Comparison of ENCODE assay signal across 9 mouse cellular contexts in the genomic region with DNA sequence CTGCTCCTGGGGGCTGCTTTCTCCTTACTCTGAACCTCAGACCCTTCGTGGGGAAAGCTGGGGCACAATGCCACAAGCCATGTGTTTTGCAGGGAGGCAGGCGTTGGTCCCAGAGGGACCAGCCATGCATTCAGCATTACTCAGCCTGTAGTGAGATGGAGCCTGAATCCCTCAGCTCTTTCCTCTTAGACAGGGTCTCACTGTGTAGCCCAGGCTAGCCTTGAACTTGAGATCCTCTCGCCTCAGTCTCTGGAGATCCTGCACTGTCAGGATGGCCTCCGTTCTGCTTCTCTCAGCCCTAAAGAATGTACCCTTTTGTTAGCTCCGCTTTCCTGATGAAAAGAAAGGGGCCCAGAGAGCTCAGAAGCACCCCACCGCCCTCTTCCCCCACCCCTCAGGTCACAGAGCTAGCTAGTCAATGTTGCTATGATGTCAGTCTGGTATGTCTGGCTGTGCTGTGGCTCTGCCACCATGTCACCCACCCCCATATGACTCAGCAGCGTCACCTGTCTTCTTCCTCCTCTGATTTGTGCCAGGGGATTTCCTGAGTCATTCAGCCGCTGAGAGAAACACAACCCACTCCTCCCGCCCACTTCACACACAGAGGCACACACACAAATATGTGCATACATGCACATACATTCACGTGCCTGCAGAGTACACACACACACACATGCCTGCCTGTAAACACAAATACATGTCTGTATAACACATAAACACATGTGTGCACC. TPM values are rescaled to one million over a fixed set of nuclear protein-coding genes. Genes with fewer than 3 reads are reported as not detected.
DNase-seq lines count a peak whose midpoint lies in the region; ATAC-seq lines count a peak whose summit lies in the region.
"Had no signal": no experiment of that assay in that cellular context is flagged by ENCODE, and none has a peak within 500 bp of the region (broad histone marks: within the 10 kb centered on the region; RNA-seq: fewer than 3 reads in every experiment).

No protein-coding gene starts in this region.

- no peak overlapping the region for H3K9ac ChIP-seq in hindbrain, embryonic 13.5 days
- no peak overlapping the region for H3K9ac ChIP-seq in neural tube, embryonic 13.5 days
- H3K9ac ChIP-seq: lung, embryonic 14.5 days had no signal

- DNase-seq in layer of hippocampus, adult 18-20 months (ENCODE audit: low spot score in 2 of 2): peak; percentile 64 to 84
- no peak for DNase-seq in layer of hippocampus, postnatal 10 days (ENCODE audit: low spot score in 2 of 2)
- peak; percentile 64 for DNase-seq in NIH3T3 (ENCODE audit: low read depth)
- DNase-seq in cerebellum, adult 18-20 months: no peak
- DNase-seq in heart, postnatal 4 days: no peak
- no peak for DNase-seq in heart, postnatal 25 days (ENCODE audit: low spot score)
- DNase-seq: lung, embryonic 14.5 days had no signal

- intact Hi-C loops in heart, postnatal 25 days (cut with DNase I): no loop called here

- no peak for ATAC-seq in hindbrain, embryonic 13.5 days (ENCODE audit: low FRiP score)
- no peak for ATAC-seq in neural tube, embryonic 13.5 days (ENCODE audit: low read depth)

- peaks cover 63% of the 10 kb centered on the region for H3K4me1 ChIP-seq in hindbrain, embryonic 13.5 days (replicated peaks)
- H3K4me1 ChIP-seq in neural tube, embryonic 13.5 days (replicated peaks): peaks cover 77% of the 10 kb centered on the region

- H3K36me3 ChIP-seq in hindbrain, embryonic 13.5 days: no peaks in the 10 kb centered on the region
- H3K36me3 ChIP-seq in neural tube, embryonic 13.5 days: no peaks in the 10 kb centered on the region

- H3K9me3 ChIP-seq in hindbrain, embryonic 13.5 days: no peaks in the 10 kb centered on the region
- no peaks in the 10 kb centered on the region for H3K9me3 ChIP-seq in neural tube, embryonic 13.5 days

- peak overlapping the region; percentile 44; the same call in 1 of the 2 replicates for H3K27ac ChIP-seq in hindbrain, embryonic 13.5 days
- peak overlapping the region; percentile 24; the same call in 1 of the 2 replicates for H3K27ac ChIP-seq in neural tube, embryonic 13.5 days (replicated peaks)

- H3K4me2 ChIP-seq in hindbrain, embryonic 13.5 days: no peak overlapping the region
- H3K4me2 ChIP-seq in neural tube, embryonic 13.5 days: no peak overlapping the region
- H3K4me2 ChIP-seq: lung, embryonic 14.5 days had no signal

- peaks cover 24% of the 10 kb centered on the region; the same call in 1 of the 2 replicates for H3K27me3 ChIP-seq in hindbrain, embryonic 13.5 days
- H3K27me3 ChIP-seq in neural tube, embryonic 13.5 days: peaks cover 16% of the 10 kb centered on the region

- no peak overlapping the region for H3K4me3 ChIP-seq in hindbrain, embryonic 13.5 days
- no peak overlapping the region for H3K4me3 ChIP-seq in neural tube, embryonic 13.5 days

- WGBS in hindbrain, embryonic 13.5 days: 20% methylated on average over 10 of the region's 10 CpGs
- 21% methylated on average over 10 of the region's 10 CpGs for WGBS in neural tube, embryonic 13.5 days

RNA-seq across cellular contexts. Expression of a gene that starts 2.7 kb away (rescaled TPM):
- total RNA-seq in layer of hippocampus, adult 18-20 months (2021): 100 to 1,000 TPM; 142 to 146 TPM
- total RNA-seq in layer of hippocampus, postnatal 10 days (2021): 10 to 100 TPM; 65.0 to 79.3 TPM
- 21.3 and 22.1 TPM in 2 replicates for polyA plus RNA-seq in hindbrain, embryonic 13.5 days (2015; fragmentation: Nextera tagmentation; extraction: Ambion mirVana)
- polyA plus RNA-seq in neural tube, embryonic 13.5 days (2015; fragmentation: Nextera tagmentation; extraction: Ambion mirVana): 17.0 and 17.1 TPM in 2 replicates
- 10 to 100 TPM; 33.5 to 37.4 TPM for total RNA-seq in heart, postnatal 4 days (2021)
- 10 to 100 TPM; 20.1 to 25.9 TPM for total RNA-seq in heart, postnatal 25 days (2021)

RNA-seq across cellular contexts. Expression of a gene that starts 48.3 kb away (rescaled TPM):
- under 1 TPM; 0.45 to 0.58 TPM for total RNA-seq in layer of hippocampus, adult 18-20 months (2021)
- total RNA-seq in layer of hippocampus, postnatal 10 days (2021): not detected
- 2.2 and 2.6 TPM in 2 replicates for polyA plus RNA-seq in hindbrain, embryonic 13.5 days (2015; fragmentation: Nextera tagmentation; extraction: Ambion mirVana)
- polyA plus RNA-seq in neural tube, embryonic 13.5 days (2015; fragmentation: Nextera tagmentation; extraction: Ambion mirVana): 2.3 and 2.7 TPM in 2 replicates
- not detected for total RNA-seq in heart, postnatal 4 days (2021)
- not detected for total RNA-seq in heart, postnatal 25 days (2021)
- polyA plus RNA-seq: lung, embryonic 14.5 days had no signal

Comparison
In these comparisons a context has a peak if more than half of its experiments do, and no peak if none do; other contexts are left out.
1. DNase-seq: peak in layer of hippocampus, adult 18-20 months (2 of 2) and NIH3T3 (single experiment); none in layer of hippocampus, postnatal 10 days (0 of 2), cerebellum, adult 18-20 months (0 of 2), heart, postnatal 4 days (single experiment) and heart, postnatal 25 days (single experiment).